Mouse (Mus musculus) T-helper 17 cell (primary cell): Measurements from ENCODE around the gene Fam47e.
"Not testable (repeated sequence)": the region's sequence is repeated elsewhere in the genome, so short reads cannot be mapped to it uniquely, and the experiment has no call there.

Experiments
- in situ Hi-C, 2 experiments: fragments of 300-600 bp; cut with MboI, MseI; formaldehyde crosslinking; loops; 1 replicate in 1 of 2; 2 replicates in 1 of 2; pipeline ENCODE4 v1.15.1; 2025; ENCODE audit warnings: high pct_unique_total_duplicates in 2 of 2

Fam47e gene

DNA sequence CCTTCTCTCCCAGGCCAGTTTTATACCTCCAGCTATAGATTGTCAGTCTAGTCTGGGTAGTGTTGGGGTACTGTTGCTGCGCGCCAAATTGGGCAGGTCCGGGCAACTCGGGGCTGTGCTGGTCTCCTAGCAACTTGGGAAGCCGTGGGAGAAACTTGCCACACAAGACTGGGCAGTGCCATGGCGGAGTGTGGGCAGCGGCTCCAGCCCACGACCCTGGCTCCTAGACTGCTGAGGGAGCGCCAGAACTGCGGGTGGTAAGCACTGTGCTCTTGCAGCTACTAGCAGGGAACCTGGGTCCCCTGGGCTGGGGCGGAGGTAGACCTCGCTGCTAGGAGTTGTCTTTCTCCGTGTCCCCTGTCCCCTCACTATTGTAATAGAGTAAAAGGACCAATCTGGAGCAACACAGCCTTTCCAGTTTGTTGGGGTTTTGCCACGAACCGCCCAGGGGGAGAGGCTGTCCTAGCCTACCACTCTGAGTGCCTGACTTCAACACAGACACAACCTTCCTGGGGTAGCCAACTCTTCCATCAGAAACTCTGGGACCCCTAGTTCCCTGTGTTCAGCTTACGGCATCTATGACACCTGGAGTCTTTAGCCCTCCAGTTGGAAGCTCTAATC is at the start of gene Fam47e:
Fam47e (plus strand) TSS at position 179 of the 621 bp plus-strand sequence.
- in situ Hi-C loops = loop anchor here (5.0 kb wide), 2 partner anchors 88 to 93 kb away; no protein-coding TSS in a partner anchor

DNA sequence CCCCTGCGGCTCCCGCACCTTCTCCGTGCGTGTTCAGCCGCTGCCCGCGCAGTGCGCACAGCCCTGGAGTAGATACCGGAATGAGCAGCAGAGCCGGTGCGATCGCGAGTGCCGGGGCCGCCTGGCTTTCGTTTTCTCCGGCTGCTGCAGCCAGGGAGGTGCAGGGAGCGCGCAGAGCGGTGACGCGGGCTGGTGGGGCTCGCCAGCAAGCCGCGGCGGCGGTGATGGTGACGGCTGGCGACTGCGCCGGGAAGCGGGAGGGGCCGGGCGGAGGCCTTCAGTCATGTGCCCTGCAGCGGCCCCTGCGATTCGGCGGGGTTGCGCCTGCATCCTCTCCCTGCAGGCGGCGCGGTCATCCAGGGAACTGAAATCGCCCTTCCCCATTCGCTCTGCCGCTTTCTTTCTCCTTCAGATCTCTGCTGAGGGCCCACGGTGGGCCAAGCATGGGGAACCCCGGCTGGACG is 49.4 kb upstream of the Fam47e start:
- in situ Hi-C loops = loop anchor here (5.0 to 10.0 kb wide), 3 partner anchors 38 to 749 kb away; partner anchors contain the start of gene Rchy1 (in 1 of the 2)

DNA sequence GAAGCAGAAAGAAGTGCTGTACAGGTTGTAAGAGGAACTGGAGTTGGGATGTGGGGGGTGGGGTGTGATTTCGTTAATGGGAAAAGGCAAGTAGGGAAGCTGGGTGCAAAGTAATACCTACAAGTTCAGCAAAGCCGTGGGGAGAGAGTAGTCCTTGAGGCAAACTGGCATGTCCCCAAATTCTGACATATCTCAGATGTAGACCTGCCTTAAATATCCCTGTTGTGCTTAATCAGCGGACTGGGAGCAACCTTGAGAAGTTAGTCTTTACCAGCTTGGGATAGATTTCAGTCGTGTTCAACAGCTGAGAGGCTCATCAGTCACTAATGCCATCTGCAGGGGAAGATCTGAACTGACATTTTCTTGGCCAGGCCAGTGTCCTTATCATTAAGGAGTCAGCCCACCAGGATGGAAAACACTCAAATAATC is 48.6 kb upstream of the Fam47e start:
- in situ Hi-C loops = loop anchor here (5.0 to 10.0 kb wide), 3 partner anchors 39 to 748 kb away; partner anchors contain the start of gene Rchy1 (in 1 of the 2)

DNA sequence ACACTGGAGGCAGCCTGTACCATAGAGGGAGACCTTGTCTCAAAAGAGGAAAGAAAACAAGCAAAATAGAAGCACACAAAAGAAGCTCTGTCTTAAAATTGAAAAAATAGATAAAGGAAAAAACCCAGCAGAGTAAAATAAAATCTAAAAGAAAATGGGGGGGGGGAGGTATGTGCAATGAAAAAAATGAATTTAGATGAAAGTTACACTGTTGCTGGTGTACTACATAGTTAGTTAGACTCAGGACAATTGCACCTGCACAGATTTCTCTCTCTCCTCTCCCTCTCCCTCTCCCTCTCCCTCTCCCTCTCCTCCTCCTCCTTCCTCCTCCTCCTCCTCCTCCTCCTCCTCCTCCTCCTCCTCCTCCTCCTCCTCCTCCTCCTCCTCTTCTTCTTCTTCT is 48.1 kb upstream of the Fam47e start, which contains the start of gene Scarb2:
Scarb2 (minus strand) TSS at position 101 of the 400 bp plus-strand sequence.
- in situ Hi-C loops = loop anchor here (5.0 to 10.0 kb wide), 3 partner anchors 39 to 748 kb away; partner anchors contain the start of gene Rchy1 (in 1 of the 2)

DNA sequence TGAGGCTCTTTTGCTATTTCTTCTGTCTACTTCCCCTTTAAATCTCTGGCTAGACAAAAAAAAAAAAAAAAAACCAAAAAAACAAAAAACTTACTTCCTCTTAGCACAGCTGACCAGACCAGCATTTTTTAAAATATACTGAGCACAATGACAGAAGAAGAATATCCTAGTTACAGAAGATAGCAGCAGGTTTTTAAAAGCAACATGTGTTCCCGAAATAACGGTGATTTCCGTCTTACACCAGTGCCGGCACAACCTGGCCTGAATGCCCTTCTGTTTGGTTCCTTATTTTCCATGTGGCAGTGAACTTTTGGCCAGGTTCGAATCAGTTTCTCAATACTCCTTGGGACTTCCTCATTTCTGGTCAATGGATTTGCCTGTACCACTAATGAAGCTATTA is 46.0 kb upstream of the Fam47e start:
- in situ Hi-C loops = loop anchor here (5.0 to 10.0 kb wide), 3 partner anchors 42 to 746 kb away; partner anchors contain the start of gene Rchy1 (in 1 of the 2)

DNA sequence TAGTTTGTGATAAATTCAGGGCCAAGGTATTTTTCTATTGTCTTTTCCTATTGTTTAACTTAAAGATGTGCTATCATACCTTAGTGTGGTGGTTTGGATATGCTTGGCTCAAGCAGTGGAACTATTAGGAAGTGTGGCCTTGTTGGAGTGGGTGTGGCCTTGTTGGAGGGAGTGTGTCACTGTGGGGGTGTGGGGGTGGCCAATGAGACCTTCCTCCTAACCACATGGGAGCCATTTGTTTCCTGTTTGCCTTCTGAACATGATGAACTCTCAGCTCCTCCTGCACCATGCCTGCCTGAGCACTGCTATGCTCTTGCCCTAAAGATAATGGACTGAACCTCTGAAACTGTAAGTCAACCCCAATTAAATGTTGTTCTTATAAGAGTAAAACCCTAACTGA is 43.6 kb upstream of the Fam47e start:
- in situ Hi-C loops = no loop called here

DNA sequence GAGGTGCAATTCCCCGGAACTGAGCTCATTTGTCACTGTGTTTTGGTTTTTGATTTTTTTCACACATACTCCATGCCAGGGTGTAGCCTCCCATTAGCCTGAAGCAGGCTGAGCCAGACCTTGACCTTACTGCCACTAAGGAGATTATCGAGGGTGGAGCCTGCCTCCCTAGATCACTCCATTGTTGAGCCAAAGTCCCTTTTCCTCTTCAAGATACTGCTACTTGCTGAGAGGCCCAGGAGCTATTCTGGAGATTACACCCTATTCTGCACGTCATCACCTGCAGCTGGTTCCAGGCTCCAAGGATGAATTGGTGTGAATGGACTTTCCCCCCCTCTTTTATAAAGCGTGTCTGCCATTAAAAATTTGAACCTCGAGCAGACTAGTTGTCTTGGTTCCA is 42.8 kb upstream of the Fam47e start:
- in situ Hi-C loops = no loop called here

DNA sequence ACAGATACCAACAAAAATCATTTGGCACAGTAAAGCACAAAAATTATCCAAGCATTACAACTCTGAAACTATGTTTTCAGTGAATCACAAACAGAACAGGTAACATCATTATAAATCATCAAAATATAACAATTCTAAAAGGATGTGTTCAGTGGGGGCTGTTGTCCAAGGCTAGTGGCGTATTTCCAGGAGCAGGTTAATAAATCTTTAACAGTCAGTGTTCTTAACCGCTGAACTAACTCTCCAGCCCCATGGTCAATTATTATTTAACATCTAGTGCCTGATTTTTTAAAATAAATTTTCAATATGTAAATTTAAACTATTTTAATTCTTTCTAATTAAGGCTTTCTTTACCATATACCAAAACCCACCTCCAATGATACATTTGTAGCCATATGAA is 33.7 kb upstream of the Fam47e start:
- in situ Hi-C loops = not testable (repeated sequence)

DNA sequence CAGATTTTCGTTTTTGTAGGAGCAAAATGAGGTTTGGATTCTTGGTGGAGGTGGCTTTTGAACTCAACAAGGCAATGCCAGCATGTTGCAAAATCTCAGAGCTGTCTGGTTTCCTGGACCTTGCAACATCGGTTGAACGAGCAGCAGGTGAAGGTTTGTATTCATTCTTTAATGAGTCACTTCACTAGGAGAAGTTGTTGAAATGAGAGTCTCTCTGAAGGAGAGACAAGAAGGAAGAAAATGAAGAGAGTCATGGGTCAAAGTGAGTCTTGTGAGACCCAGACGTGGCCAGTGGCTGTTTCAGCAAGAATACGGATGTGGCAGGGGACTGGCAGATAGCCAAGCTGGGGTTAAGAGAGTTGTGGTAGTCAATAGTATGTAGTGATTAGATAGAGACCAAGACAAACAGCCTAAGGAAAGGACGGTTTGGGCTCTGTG is 30.0 kb upstream of the Fam47e start:
- in situ Hi-C loops = no loop called here

DNA sequence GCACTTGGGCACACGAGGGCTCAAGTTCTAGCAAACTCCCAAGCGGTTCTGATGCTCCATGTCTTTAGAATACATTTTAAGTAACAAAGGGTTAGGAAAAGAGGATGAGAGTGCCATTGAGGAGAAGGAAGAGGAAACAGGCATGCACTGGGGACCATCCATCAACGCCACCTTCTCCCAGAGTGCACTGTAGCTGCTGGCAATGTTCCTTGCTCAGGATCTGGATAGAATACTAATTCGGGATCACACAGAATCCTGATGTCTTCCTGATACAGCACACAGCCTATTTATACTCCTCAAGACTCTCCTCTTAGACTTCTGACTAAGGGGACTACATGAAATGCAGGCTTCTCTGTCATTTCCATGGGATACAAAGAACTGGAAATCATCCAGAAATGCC is 15.2 kb upstream of the Fam47e start:
- in situ Hi-C loops = loop anchor here in 1 of 2 experiments (10.0 kb wide), 1 partner anchor 1195 kb away; no protein-coding TSS in a partner anchor

DNA sequence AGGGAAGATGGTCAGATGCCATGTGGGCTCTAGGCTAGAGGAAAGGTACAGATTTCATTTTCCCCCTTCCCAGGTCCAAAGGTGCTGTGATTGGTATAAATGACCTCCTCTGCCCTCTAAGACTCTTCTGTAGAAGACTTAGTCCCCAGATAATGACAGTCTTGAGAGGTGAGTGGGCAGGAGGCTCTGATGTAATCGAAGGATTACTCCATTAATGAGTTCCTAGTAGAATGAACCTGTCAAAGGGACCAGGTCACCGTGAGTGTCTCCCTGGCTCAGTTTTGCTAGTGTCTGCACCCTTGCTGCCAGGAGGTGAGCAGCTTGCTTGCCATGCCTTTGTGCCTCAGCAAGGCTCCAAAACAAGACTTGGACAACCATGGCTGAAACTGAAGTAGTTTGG is 2.3 kb upstream of the Fam47e start:
- in situ Hi-C loops = loop anchor here in 1 of 2 experiments (5.0 kb wide), 1 partner anchor 85 kb away; no protein-coding TSS in a partner anchor

DNA sequence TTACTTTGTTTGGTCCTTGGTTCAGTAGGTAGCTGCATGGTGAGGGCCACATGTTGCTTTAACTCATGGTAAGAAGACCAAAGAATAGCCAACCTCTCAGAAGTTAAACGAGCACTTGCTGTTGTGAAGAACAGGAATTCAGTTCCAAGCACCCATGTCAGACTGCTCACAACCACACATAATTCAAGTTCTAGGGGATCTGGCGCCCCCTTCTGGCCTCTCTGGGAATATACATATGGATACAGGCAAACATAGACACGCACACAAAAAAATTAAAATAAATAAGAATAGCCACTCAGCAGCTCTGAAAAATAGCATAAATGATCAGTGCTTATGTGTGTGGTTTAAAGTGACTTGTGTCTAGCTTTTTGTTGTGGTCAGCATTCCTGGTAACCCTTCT is 930 bp upstream of the Fam47e start:
- in situ Hi-C loops = loop anchor here in 1 of 2 experiments (5.0 kb wide), 1 partner anchor 87 kb away; no protein-coding TSS in a partner anchor

DNA sequence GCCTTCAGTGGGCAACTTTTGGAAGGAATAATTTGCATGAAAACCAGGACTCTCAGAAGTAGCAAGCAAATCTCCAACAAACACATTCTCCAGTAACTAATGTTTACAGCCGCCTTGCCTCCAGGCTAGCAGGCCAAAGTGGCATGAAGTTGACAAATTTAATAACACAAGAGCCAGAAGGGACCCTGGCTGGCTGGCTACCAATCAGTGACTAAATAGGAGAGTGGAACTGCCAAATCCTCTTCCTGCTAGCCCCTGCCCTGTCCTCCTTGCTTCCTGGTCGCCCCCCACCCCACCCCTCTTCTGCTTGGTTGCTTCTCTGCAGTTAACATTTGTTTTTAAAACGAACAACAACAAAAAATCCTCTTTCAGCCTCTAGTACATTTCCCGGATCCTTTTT is 426 bp upstream of the Fam47e start:
- in situ Hi-C loops = loop anchor here in 1 of 2 experiments (5.0 kb wide), 1 partner anchor 87 kb away; no protein-coding TSS in a partner anchor

DNA sequence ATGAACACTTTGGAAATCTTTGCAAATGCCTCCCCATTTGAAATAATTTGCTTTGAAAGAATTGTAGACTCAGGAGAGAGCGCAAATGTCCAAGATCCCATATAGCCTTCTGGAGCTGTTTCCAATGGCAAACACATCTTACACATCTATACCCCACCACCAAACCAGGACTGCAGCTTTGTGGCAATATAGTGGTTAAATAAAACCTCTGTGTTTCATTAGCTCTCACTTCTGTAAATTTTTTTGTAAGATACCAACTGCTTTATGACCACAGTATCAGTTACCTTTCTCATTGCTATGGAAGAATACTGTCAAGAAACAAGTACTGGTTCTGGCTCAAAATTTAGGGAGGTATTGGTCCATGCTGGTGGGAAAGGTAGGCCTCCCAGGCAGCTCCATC is 1.0 kb downstream of the Fam47e start:
- in situ Hi-C loops = loop anchor here in 1 of 2 experiments (5.0 kb wide), 1 partner anchor 94 kb away; no protein-coding TSS in a partner anchor

DNA sequence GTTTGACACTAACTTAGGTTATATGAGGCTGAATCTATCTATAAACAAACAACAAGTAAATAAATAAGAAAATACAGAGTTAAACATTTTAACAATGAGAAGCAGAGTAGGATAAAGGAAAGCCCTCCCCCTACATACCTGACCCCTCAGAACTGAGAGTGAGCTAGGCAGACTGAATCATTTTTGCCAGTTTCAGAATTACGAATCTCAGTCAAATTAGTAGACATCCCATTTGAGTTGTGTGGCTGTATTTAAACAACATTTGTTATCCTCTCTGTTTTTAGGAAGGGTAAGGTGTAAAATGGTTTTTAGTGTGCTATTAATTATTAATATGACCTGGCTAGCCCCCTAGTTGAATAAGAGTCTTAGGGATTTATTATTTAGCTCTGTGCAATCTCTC is 2.6 kb downstream of the Fam47e start:
- in situ Hi-C loops = loop anchor here in 1 of 2 experiments (5.0 kb wide), 1 partner anchor 95 kb away; no protein-coding TSS in a partner anchor

DNA sequence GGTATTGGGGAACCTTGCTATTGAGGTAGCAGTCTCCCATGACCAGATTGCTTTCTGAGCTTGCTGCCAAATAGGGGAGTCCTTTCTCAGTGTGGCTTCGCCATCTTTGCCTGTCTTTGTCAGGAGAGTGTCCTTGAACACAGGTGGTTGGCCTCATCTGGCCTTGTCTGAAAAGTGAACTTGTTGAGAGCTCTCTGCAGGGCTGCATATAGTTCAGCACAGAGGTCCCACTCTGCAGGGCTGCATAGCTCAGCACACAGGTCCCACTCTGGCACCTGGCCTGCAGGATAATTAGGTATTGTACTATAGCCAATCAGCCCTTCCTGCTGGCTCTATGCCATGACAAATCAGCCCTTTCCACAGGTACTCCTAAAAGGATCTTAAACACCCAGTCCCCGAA is 5.3 kb downstream of the Fam47e start:
- in situ Hi-C loops = no loop called here

DNA sequence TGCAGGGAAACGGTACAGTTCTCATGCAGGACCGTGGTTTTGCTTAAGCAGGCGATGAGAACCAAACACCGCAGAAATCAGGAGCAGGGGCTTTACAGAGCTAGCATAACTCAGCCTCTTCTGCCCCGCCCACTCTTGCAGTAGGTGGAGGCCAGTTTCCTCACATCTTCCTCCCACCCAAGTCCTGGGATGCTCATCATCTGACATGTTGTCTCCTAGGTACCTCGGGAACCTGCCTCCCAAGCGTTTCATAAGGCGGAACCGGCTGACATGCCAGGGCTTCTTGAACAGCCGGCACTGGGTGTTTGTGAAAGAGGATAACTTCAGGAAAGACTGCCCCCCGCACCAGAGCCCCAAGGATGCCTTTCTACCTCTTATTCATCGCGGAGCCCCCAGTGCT is 7.1 kb downstream of the Fam47e start:
- in situ Hi-C loops = no loop called here

DNA sequence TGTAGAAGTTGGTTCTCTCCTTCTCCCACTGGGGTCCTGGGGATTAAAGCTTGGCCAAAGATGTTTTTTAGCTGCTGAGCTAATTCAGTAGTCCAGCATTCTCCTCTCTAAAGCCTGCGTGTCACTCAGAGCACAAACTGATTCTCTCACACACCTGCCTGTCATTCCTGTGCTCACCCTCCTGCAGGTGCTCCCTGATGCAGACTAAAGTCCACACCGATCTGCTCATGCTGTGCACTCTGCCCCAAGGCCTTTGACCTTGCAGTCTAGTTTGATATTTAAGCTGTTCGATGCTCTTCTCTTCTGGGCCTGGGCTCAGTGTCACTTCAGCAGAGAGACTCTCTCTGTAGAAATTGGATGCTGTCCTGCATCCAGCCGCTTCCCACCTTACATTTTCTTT is 16.4 kb downstream of the Fam47e start:
- in situ Hi-C loops = no loop called here

DNA sequence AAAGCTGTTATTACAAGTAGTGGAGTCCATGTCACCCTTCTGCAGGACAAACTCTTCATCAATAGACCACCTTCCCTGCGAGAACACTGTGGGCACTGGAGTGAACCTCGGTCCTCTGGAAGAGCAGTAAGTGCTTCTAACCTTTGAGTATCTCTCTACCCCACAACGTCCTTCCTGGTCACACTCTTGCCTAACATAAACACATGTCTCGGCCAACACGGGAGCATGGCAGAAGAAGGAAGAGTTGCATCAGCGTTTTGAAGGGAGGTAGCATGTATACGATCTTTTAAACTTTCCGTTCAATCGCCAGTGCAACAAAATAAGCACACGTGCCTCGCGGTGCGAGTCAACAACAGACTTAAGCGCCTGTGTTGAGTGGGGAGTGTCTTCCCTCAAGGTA is 24.7 kb downstream of the Fam47e start:
- in situ Hi-C loops = no loop called here

DNA sequence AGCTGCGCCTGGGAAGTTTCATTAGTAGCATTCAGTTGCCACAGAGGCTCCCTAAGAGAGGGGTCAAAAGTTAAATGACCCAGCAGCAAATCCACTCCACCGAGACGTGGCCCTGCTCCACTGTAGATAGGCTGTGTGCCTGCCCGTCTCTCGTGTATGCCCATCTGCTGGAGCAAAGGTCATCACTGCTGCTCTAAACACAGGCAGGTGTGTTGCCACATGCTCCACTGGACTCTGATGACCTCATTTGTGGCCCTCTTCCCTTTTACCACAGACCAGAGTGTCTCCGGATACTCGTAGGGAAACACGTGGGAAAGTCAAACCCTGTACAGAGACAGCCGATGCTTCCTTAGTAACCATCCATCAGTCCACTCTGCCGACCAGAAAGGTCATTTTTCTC is 31.1 kb downstream of the Fam47e start:
- in situ Hi-C loops = no loop called here

DNA sequence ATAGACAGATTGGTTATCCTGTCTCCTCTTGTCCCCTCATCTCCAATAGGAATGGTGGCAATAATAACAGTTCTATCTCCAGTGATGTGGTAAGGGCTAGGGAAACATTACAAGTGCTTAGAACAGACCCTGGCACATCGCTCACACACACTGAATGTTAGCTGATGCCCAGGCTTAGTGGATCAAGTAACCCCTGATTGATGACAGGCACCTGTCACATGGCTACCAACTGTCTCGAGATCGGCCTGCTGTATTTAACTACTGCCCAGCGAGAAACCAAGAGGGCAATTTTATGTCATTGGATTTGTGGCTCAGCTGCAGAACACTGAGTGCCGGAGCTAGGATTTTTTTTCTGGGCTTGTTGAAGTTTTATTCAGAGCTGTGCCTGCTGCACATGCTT is 40.2 kb downstream of the Fam47e start:
- in situ Hi-C loops = no loop called here

DNA sequence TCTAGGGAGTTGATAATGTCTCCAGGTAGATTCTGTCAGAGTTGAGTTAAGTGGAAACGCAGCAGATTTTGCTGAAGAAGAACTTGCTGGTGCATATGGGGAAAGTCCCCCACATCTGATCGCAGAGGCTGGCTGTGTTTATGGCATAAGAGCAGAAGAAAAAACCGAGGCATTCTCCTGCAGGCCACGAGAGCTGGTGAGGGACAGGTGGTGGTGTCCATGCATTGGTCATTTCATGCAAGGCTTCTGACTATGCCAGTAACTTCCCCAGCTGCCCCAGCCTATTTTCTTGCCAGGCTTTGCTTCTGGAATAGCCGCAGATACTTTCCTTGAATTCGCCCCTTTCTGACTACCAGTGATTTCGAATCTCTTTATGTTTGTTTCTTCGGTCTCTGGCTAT is 42.0 kb downstream of the Fam47e start:
- in situ Hi-C loops = no loop called here

DNA sequence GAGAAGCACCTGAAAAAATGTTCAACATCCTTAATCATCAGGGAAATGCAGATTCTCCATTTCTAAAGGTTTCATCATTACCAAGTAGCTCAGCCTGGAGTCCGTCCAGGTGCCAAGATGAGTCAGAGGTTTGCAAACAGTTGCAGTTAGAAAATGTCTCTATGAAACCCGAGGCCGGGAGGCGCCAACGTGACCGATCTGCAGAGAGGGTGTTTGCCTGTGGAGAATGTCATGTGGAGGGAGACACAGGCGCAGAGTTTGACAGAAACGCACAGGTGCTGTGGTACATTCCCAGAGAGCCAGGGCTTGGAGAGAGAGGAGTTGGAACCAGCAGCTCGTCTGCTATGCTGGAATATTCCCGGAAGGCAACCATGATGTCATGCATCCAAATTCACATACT is 44.2 kb downstream of the Fam47e start:
- in situ Hi-C loops = no loop called here
